Mouse (Mus musculus) liver, adult (tissue): ENCODE data around the gene Itga6.

Experiments used
- GATA4 ChIP-seq: IDR thresholded peaks from 2 replicates; pipeline ENCODE4 v1.6.1; 2014; ENCODE audit warnings: mild to moderate bottlenecking, low read length; ENCODE audit not compliant: insufficient replicate concordance

The Itga6 gene

DNA sequence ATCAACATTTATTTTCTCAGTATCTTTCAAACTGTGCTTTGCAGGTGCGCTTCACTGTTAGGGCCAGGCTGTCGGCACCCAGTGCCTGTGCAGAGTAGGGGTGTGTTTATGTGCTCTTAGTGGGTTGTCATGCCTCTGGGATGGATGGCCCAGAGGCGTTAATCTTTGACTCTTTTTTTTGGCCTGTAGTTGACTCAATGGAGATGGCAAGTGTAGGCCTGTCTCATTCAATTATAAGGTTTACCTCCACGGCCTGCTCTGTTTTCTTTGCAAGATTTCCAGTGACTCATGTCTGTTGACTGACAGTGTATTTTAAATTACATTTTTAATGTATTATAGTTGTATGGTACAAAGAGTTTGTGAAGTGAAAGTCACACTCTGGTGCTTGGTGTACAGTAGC is 56.7 kb downstream of the Itga6 start:
- no peak for TF ChIP-seq GATA4

DNA sequence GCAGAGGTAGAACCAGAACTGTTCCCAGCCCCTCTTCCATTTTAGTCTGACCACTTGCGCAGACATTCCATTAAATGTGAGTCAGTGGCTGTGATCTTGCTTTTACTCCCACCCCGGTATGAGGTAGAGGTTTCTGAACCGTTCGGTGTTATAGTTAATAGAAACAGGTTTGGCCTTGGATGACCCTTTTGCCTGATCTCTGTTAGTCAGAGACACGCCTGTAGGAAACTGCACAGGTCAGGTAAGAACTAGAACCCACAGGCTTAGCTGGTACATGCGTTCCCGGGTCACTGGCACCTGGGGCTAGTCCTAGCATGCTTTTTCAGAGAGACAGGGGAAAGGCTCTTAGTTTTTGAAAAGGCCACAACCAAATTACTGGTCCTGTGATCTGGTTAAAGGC is 59.7 kb downstream of the Itga6 start:
- TF ChIP-seq GATA4 = no peak

GRCm38 (mm10) chr2:71805611-71806567 is 60.5 kb downstream of the Itga6 start:
- no peak for TF ChIP-seq GATA4

DNA sequence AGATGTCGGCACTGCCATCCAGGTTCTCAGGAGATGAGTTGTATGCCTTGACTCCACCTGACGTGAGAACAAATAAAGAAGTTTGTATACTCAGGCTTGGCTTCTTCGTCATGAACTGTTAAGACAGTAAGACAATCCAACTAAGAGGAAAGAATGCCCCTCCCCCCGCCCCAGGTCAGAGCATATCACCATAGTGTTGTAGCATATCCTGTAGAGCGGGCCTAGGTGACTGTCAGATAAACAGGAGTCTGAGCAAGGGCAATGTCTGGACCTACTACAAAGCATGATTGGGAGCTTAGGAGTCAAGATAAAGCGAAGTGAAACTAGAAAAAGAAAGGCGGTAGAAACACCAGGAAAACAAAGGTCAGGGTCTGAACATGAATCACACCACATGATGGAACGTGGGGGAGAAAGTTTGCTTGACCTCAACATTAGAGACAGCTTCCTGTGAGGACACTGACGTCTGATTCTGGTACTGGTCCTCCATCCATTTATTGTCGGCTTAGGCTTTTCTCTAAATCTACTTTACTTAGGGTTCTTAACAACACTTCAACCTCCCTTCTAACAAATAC is 64.0 kb downstream of the Itga6 start:
- no peak; the same call in 1 of the 2 replicates for TF ChIP-seq GATA4

DNA sequence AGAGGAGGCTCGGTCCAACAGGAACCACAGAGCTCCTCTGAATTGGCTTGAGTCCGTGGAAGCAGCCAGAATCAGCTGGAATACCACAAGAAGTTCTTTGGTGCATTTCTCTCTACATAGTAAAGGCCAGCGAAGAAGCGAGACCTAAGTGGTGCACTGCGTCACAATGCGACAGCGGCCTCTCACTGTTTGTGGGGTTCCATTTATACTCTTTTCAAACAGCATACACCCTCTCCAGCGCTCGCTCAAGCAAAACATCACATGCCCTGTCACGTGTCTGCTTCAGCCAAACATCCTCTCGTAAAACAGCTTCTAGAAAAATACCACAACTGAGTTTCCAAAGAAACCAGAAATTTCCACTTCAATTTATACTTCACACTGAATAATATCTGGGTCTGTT is 64.6 kb downstream of the Itga6 start:
- TF ChIP-seq GATA4 = no peak

DNA sequence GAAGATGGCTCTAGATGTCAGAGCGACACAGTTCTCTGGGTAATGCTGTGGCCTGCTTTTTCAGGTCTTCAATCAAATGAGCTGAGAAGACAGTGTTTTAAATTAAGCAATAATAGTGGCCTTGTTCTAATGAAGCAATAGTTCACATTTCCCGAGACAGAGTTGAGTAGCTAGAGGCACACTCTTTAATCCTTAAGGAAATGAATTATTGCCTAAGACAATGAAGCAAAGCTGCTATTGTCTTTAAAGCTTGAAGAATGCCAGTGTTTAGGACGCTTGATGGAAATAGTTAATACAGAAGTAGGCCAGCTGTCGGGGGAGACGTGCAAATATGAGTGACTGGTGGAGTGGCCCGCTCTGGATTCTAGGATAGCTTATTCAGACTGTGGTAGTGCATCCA is 65.5 kb downstream of the Itga6 start:
- no peak for TF ChIP-seq GATA4

- TF ChIP-seq GATA4 = no peak
These were observed 67.0 kb downstream of the Itga6 start for GRCm38 (mm10) chr2:71812221-71813021.

- TF ChIP-seq GATA4 = no peak
These were observed 67.6 kb downstream of the Itga6 start for GRCm38 (mm10) chr2:71813022-71813358.

GRCm38 (mm10) chr2:71813371-71813770 is 68.0 kb downstream of the Itga6 start:
- no peak for TF ChIP-seq GATA4

DNA sequence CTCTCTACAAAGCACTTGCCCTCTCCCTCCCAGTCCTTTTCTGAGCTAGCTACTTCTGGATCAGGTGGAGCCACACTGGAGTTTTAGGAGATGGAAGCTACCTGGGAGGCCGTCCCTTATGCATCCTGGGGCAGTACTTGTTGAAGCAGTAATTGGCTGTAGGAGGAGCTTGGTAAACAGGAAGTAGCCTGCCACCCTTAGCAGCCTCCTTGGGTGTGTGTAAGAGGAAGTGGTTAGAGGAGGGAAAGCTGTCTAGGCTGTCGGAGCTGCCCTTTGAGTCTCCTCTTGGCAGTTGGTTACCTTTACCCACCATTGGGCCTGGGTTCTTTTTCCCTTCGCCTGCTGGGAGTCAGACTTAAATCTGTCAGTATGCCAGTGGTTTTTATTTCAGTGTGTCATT is 68.6 kb downstream of the Itga6 start:
- no peak for TF ChIP-seq GATA4

- TF ChIP-seq GATA4 = no peak
These were observed 69.9 kb downstream of the Itga6 start for GRCm38 (mm10) chr2:71815279-71815678.

GRCm38 (mm10) chr2:71816391-71817041 is 71.1 kb downstream of the Itga6 start:
- TF ChIP-seq GATA4 = no peak

- no peak for TF ChIP-seq GATA4
These were observed 78.7 kb downstream of the Itga6 start for GRCm38 (mm10) chr2:71824146-71824545.

DNA sequence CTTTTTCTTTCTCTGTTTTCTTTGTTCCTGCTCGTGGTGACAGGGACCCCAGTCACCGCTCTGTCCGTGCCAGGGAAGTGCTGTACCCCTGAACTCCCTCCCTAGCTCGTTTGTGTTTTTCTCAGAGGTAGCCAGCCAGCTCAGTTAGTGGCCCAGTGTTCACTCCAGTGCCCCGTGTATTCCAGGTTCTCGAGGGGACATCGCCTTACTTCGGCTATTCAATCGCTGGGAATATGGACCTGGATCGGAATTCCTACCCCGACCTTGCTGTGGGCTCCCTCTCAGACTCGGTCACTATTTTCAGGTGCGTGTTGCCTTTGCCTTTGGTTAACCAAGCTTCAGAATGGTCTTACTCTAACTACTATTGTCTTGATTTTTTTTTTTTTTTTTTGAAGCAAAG is 82.3 kb downstream of the Itga6 start:
- no peak for TF ChIP-seq GATA4

DNA sequence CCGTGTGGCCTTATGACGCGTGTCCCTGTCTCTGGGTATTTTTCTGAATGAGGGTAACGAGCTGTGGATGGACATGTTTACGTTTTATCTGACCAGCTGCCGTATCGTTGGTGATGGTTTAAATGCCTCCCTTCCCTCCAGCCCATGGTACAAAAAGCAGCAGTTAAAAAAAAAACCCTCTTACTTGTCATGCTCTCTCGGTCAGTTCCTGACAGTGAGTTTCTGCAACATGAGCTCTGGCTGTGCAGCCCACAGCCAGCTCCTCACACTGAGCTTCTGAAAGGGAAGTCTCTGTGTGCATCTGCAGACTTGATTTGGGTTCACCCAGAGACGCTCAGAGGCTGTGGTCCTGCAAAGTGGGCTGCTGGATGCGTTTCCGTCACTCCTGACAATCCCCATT is 83.5 kb downstream of the Itga6 start:
- TF ChIP-seq GATA4 = no peak

GRCm38 (mm10) chr2:71833626-71834025 is 88.2 kb downstream of the Itga6 start:
- TF ChIP-seq GATA4 = no peak

DNA sequence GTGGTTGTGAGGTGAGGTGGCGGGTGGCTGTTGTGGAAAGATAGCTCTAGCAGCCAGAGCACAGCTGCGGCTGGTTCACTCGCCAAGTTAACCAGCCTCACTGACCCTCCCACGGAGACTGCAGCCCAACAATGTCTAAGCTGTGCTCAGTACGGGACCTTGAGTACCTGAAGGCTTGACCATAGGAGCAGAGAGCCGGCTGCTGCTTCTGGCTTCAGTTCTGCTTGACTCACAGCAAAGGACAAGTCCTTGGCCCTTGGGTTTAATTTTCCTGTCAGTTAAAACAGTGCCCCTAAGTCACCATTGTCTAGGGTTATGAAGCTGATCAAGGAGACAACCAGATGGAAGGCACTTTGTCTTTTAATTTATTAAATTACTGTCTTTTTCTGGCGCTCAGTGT is 89.0 kb downstream of the Itga6 start:
- TF ChIP-seq GATA4 = no peak
